Mouse (Mus musculus): ENCODE data around the gene Dmkn. TPM values are rescaled to one million over a fixed set of nuclear protein-coding genes. Genes with fewer than 3 reads are reported as not detected.

Gene Dmkn
- polyA plus RNA-seq, 1 experiment = 486 TPM

DNA sequence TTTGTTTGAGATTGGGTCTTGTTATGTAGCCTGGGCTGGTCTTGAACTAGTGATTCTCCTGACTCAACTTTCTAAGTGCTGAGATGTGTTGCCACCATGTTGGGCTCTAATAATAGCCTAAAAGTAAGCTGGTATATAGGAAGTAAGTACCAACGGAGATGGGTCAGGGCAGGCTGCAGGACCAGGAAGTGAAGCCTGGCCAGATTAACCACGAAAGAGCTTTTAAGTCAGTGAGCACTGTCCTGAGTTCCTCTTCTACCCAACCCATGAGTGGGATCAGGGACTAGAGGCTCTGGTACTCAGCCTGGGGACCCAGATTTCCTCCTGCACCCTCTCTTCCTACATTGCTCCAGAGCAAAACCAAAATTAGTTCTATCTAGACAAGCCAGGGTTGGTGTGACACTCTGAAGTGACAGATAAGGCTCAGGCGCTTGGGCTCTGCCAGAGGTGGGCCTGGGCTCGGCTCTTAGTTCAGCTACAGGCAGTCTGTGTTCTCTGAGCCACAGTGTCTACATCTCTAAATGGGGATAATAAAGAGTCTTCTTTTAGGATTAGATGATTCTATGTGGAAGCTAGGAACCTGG is 1.7 kb upstream of the Dmkn start:
- no peak for DNase-seq
- TF ChIP-seq CTCF (IDR thresholded peaks at IDR 0.05; ENCODE audit: insufficient read depth, low read length) = no peak
- no peak for TF ChIP-seq POLR2A (IDR thresholded peaks at IDR 0.05; ENCODE audit: borderline replicate concordance, extremely low read depth, low read depth, low read length)
- no peak overlapping the region for H3K4me3 ChIP-seq (replicated peaks; ENCODE audit: extremely low read depth, low read depth, low read length)
- no peaks in the 10 kb centered on the region for H3K4me1 ChIP-seq (ENCODE audit: control insufficient read depth, insufficient read depth, low read length)
- WGBS = 43% methylated on average over 4 of the region's 4 CpGs

DNA sequence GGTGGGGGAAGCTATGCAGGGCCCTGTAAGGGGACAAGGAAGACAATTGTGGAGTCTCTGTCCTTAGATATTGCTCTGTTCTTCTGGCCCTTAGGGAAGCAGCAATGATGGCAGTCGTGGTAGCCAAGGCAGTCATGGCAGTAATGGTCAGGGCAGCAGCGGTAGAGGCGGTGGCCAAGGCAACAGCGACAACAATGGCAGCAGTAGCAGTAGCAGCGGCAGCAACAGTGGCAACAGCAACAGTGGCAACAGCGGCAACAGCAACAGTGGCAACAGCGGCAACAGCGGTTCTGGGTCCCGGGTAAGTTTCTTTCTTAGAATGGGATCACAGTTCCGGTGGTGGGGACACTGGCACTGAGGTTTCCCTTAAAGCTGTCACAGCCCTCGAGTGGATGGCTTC is 1.6 kb downstream of the Dmkn start:
- Histone ChIP-seq H3K4me3 (replicated peaks; ENCODE audit: extremely low read depth, low read depth, low read length) (no peak overlapping the region), H3K4me1 (ENCODE audit: control insufficient read depth, insufficient read depth, low read length) (no peaks in the 10 kb centered on the region)
- DNase-seq = no peak
- no peak for TF ChIP-seq CTCF (IDR thresholded peaks at IDR 0.05; ENCODE audit: insufficient read depth, low read length)
- no peak for TF ChIP-seq POLR2A (IDR thresholded peaks at IDR 0.05; ENCODE audit: borderline replicate concordance, extremely low read depth, low read depth, low read length)
- 45% methylated on average over 11 of the region's 11 CpGs for WGBS

- 88% methylated on average over 4 of the region's 4 CpGs for WGBS
Measured at GRCm38 (mm10) chr7:30766408-30766807, 2.9 kb downstream of the Dmkn start.

GRCm38 (mm10) chr7:30769236-30769635 is 5.7 kb downstream of the Dmkn start:
- Histone ChIP-seq H3K4me1 (ENCODE audit: control insufficient read depth, insufficient read depth, low read length) (no peaks in the 10 kb centered on the region), H3K4me3 (replicated peaks; ENCODE audit: extremely low read depth, low read depth, low read length) (no peak overlapping the region)
- 31% methylated on average over 9 of the region's 9 CpGs for WGBS
- no peak for DNase-seq
- no peak for TF ChIP-seq CTCF (IDR thresholded peaks at IDR 0.05; ENCODE audit: insufficient read depth, low read length)
- TF ChIP-seq POLR2A (IDR thresholded peaks at IDR 0.05; ENCODE audit: borderline replicate concordance, extremely low read depth, low read depth, low read length) = no peak

More at GRCm38 (mm10) chr7:30766408-30766807, 2.9 kb downstream of the Dmkn start:
- no peak overlapping the region for H3K4me3 ChIP-seq (replicated peaks; ENCODE audit: extremely low read depth, low read depth, low read length)
- TF ChIP-seq POLR2A (IDR thresholded peaks at IDR 0.05; ENCODE audit: borderline replicate concordance, extremely low read depth, low read depth, low read length) (no peak), CTCF (IDR thresholded peaks at IDR 0.05; ENCODE audit: insufficient read depth, low read length) (no peak)
- H3K4me1 ChIP-seq (ENCODE audit: control insufficient read depth, insufficient read depth, low read length) = no peaks in the 10 kb centered on the region
- no peak for DNase-seq

GRCm38 (mm10) chr7:30776104-30776503 is 12.5 kb downstream of the Dmkn start:
- WGBS = 70% methylated on average over 9 of the region's 9 CpGs
- H3K4me1 ChIP-seq (ENCODE audit: control insufficient read depth, insufficient read depth, low read length) = no peaks in the 10 kb centered on the region
- TF ChIP-seq CTCF (IDR thresholded peaks at IDR 0.05; ENCODE audit: insufficient read depth, low read length) (no peak), POLR2A (IDR thresholded peaks at IDR 0.05; ENCODE audit: borderline replicate concordance, extremely low read depth, low read depth, low read length) (no peak)
- DNase-seq = peak; percentile 13
- no peak overlapping the region for H3K4me3 ChIP-seq (replicated peaks; ENCODE audit: extremely low read depth, low read depth, low read length)

DNA sequence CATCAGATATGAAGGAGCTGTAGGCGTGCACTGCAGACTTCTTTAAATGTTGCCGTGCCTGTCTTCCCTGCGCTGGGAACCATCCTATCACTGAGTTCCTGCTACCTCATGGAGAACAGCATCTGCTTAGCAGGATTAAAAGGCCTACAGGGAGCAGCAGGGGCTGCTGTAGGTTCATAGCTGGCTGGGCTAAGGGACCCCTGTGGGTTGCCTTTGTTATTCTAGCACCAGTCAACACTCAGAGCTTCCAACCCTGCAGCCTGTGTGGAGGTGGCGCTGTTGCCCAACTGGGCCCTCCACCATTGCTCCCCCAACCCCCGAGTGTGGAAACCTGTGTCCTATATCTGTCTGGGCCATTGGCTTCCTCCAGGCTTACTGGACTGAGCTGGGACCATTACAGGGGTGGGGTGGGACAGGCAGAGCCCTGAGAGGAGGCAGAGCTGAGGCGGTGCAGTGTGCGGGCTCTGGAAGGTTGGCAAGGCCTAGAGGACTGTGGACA is 13.6 kb downstream of the Dmkn start:
- TF ChIP-seq POLR2A (IDR thresholded peaks at IDR 0.05; ENCODE audit: borderline replicate concordance, extremely low read depth, low read depth, low read length) (no peak), CTCF (IDR thresholded peaks at IDR 0.05; ENCODE audit: insufficient read depth, low read length) (no peak)
- Histone ChIP-seq H3K4me1 (ENCODE audit: control insufficient read depth, insufficient read depth, low read length) (no peaks in the 10 kb centered on the region), H3K4me3 (replicated peaks; ENCODE audit: extremely low read depth, low read depth, low read length) (no peak overlapping the region)
- WGBS = 50% methylated on average over 7 of the region's 7 CpGs
- DNase-seq = no peak

DNA sequence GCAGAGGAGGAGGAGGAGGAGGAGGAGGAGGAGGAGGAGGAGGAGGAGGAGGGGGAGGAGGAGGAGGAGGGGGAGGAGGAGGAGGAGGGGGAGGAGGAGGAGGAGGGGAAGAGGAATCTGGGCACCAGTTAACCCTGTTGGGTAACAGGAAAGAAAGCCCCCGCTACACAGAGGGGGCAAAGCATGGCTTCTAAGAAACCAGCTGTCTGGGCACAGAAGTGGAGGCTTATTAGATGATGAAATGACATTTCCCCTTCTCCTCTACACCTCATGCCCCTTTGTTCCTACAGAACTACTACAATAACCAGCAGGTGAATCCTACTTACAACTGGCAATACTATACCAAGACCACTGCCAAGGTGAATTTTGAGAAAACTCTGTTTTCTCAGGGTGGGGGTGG is 14.4 kb downstream of the Dmkn start:
- WGBS = 54% methylated on average over 1 of the region's 1 CpGs

DNA sequence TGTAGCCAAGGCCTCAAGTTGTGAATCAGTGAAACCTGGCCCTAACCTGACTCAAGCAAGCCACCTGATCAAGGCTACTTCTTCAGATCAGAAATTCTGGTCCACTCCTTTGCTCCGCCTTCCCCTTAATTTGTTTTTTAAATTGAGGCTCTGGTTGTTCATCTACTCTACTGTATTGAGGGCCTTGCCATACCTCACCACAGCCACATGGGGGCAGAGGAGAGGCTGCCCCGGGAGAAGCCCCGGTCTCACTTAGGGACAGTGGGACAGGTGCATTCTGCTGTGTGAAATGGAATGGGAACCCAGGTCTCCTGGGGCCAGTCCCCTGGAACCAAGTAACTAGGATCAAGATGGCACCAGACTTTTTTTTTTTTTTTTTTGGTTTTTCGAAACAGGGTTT is 18.2 kb downstream of the Dmkn start:
- no peak for DNase-seq
- no peak overlapping the region for H3K4me3 ChIP-seq (replicated peaks; ENCODE audit: extremely low read depth, low read depth, low read length)
- WGBS = 66% methylated on average over 4 of the region's 4 CpGs
- TF ChIP-seq CTCF (IDR thresholded peaks at IDR 0.05; ENCODE audit: insufficient read depth, low read length) = peak; percentile 48
- no peak for TF ChIP-seq POLR2A (IDR thresholded peaks at IDR 0.05; ENCODE audit: borderline replicate concordance, extremely low read depth, low read depth, low read length)
- H3K4me1 ChIP-seq (ENCODE audit: control insufficient read depth, insufficient read depth, low read length) = no peaks in the 10 kb centered on the region

More for the DNA sequence above, 14.4 kb downstream of the Dmkn start:
- TF ChIP-seq CTCF (IDR thresholded peaks at IDR 0.05; ENCODE audit: insufficient read depth, low read length) = no peak
- no peak for TF ChIP-seq POLR2A (IDR thresholded peaks at IDR 0.05; ENCODE audit: borderline replicate concordance, extremely low read depth, low read depth, low read length)
- Histone ChIP-seq H3K4me1 (ENCODE audit: control insufficient read depth, insufficient read depth, low read length) (no peaks in the 10 kb centered on the region), H3K4me3 (replicated peaks; ENCODE audit: extremely low read depth, low read depth, low read length) (no peak overlapping the region)
- DNase-seq = no peak

DNA sequence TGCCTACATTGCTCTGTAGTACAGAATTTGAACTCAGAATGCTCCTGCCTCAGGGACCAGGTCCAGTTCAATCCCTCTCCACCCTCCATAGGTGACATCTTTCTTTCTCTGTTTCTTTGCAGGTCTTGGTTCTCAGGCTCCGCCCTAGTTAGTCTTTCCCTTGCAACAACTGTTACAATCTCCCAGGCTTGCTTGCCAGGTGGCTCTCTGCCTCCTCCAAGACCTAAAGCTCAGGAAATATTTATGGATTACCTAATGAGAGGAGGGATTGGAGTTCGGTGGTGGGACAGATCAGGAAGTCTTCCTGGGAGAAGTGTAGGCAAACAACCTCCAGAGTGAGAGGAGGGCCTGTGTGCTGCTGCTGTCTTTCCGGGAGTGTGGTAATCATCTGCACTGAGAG is 19.1 kb downstream of the Dmkn start:
- Histone ChIP-seq H3K4me3 (replicated peaks; ENCODE audit: extremely low read depth, low read depth, low read length) (no peak overlapping the region), H3K4me1 (ENCODE audit: control insufficient read depth, insufficient read depth, low read length) (no peaks in the 10 kb centered on the region)
- WGBS = 57% methylated on average over 3 of the region's 3 CpGs
- DNase-seq = no peak
- TF ChIP-seq CTCF (IDR thresholded peaks at IDR 0.05; ENCODE audit: insufficient read depth, low read length) = no peak
- TF ChIP-seq POLR2A (IDR thresholded peaks at IDR 0.05; ENCODE audit: borderline replicate concordance, extremely low read depth, low read depth, low read length) = no peak

DNA sequence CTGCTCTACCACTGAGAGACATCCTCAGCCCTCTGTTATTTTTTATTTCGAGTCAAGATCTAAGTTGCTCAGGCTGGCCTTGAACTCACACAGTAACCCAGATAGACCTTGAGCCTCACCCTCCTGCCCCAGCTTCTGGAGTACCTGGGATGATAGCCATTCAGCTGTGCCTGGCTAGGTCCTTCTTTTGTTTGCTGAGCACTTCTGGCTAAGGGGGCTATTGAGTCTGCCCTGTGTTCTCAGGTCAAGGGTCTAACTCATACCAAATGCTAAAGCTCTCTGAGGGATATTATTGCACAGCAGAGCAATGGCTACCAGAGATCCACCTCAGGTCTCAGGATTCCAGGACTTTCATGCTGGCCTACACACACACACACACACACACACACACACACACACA is 21.6 kb downstream of the Dmkn start:
- Histone ChIP-seq H3K4me3 (replicated peaks; ENCODE audit: extremely low read depth, low read depth, low read length) (no peak overlapping the region), H3K4me1 (ENCODE audit: control insufficient read depth, insufficient read depth, low read length) (no peaks in the 10 kb centered on the region)
- no peak for DNase-seq
- TF ChIP-seq CTCF (IDR thresholded peaks at IDR 0.05; ENCODE audit: insufficient read depth, low read length) = no peak
- 32% methylated on average over 1 of the region's 1 CpGs for WGBS

Measured in lung, adult 2 months (tissue).